Mouse (Mus musculus) midbrain, postnatal 0 days (tissue): ENCODE results near the gene Trabd2b. TPM values are rescaled to one million over a fixed set of nuclear protein-coding genes. Genes with fewer than 3 reads are reported as not detected.

Source experiments
- ATAC-seq: fragments of 200-750 bp; cut with Nextera tagmentation; 2 replicates; pipeline ENCODE4 v1.8.0; 2017; ENCODE audit warnings: moderate number of reproducible peaks, mild to moderate bottlenecking, moderate TSS enrichment, moderate library complexity; ENCODE audit not compliant: low FRiP score
- DNase-seq: peaks from one replicate; pipeline ENCODE4 v3.0.0-alpha.2; 2015; ENCODE audit warnings: low spot score
- H3K27ac ChIP-seq: fragments of 300-500 bp; sonication (generic); 2 replicates; pipeline ENCODE4 v1.5.1; 2014; ENCODE audit warnings: low read depth, mild to moderate bottlenecking, low read length, mixed read lengths
- H3K27me3 ChIP-seq: fragments of 300-500 bp; sonication (generic); 2 replicates; pipeline ENCODE4 v1.6.1; 2014; ENCODE audit warnings: low read length, control low read depth, mixed read lengths; ENCODE audit not compliant: insufficient read depth
- H3K36me3 ChIP-seq: fragments of 300-500 bp; sonication (generic); 2 replicates; pipeline ENCODE4 v1.6.1; 2014; ENCODE audit warnings: low read length, control low read depth, mixed read lengths; ENCODE audit not compliant: insufficient read depth
- H3K4me1 ChIP-seq: fragments of 300-500 bp; sonication (generic); 2 replicates; pipeline ENCODE4 v1.6.1; 2014; ENCODE audit warnings: mild to moderate bottlenecking, control low read depth, antibody characterized with exemption, low read length, mixed read lengths; ENCODE audit not compliant: insufficient read depth
- H3K4me2 ChIP-seq: fragments of 300-500 bp; sonication (generic); 2 replicates; pipeline ENCODE4 v1.6.1; 2014; ENCODE audit warnings: low read depth, mild to moderate bottlenecking, low read length, mixed read lengths; ENCODE audit not compliant: poor library complexity, severe bottlenecking
- H3K4me3 ChIP-seq: fragments of 300-500 bp; sonication (generic); 2 replicates; pipeline ENCODE4 v1.5.1; 2014; ENCODE audit warnings: low read depth, mild to moderate bottlenecking, low read length, moderate library complexity
- H3K9ac ChIP-seq: fragments of 300-500 bp; sonication (generic); replicated peaks from 2 replicates; pipeline ENCODE4 v1.6.1; 2014; ENCODE audit warnings: mild to moderate bottlenecking, low read length, moderate library complexity, mixed read lengths; ENCODE audit not compliant: poor library complexity, severe bottlenecking
- H3K9me3 ChIP-seq: fragments of 300-500 bp; sonication (generic); 2 replicates; pipeline ENCODE4 v1.6.1; 2016; ENCODE audit warnings: low read length, control low read depth
- CTCF ChIP-seq: IDR thresholded peaks from 2 replicates; pipeline ENCODE4 v1.5.1; 2016; ENCODE audit warnings: antibody characterized with exemption, mild to moderate bottlenecking
- WGBS: fragments of 180-500 bp; shearing (Covaris S2); extraction: QIAGEN DNeasy Blood & Tissue Kit; methylation state at CpG from one replicate; pipeline ENCODE4 v1.1.7; 2014; 5-methylcytosine and 5-hydroxymethylcytosine counted together
- polyA plus RNA-seq: library from polyadenylated mRNA; unstranded; fragments of >200 nt; fragmentation: Nextera tagmentation; extraction: Ambion mirVana; gene quantifications from 2 replicates; pipeline ENCODE4 v1.2.1, GENCODE M21; 2015
- total RNA-seq: library from RNA; depleted of rRNA; stranded (reverse); fragments of >200 nt; gene quantifications from 2 replicates; pipeline ENCODE4 v1.2.3, GENCODE M21; 2014

Gene Trabd2b
- total and polyA plus RNA-seq, 2 experiments from 2014 or later: 0.48 to 1.8 TPM

DNA sequence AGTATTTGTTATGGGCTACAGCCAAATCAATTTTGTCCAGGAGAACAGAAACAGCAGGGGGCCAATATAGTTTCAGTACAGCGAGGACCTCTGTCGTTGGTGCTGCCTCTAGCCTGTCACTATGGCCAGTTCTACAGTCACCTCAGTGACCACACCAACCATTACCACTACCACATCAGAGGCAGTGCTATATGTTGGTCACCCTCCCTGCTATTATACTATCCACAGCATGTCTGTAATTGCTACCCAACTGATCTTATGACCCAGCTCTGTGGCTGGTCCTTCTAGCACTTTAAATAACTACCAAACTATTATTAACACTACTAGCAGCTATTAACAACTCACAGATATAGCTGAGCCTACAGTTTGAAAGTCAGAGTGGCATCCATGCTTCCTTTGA, 87.5 kb downstream of the Trabd2b start:
- Histone ChIP-seq H3K4me2 (no peak overlapping the region), H3K36me3 (no peaks in the 10 kb centered on the region), H3K9ac (no peak overlapping the region), H3K4me1 (no peaks in the 10 kb centered on the region), H3K4me3 (no peak overlapping the region), H3K9me3 (no peaks in the 10 kb centered on the region), H3K27ac (no peak overlapping the region), H3K27me3 (no peaks in the 10 kb centered on the region)
- ATAC-seq (no peak), DNase-seq (no peak)
- WGBS: 73% methylated on average over 2 of the region's 2 CpGs
- no peak for TF ChIP-seq CTCF

DNA sequence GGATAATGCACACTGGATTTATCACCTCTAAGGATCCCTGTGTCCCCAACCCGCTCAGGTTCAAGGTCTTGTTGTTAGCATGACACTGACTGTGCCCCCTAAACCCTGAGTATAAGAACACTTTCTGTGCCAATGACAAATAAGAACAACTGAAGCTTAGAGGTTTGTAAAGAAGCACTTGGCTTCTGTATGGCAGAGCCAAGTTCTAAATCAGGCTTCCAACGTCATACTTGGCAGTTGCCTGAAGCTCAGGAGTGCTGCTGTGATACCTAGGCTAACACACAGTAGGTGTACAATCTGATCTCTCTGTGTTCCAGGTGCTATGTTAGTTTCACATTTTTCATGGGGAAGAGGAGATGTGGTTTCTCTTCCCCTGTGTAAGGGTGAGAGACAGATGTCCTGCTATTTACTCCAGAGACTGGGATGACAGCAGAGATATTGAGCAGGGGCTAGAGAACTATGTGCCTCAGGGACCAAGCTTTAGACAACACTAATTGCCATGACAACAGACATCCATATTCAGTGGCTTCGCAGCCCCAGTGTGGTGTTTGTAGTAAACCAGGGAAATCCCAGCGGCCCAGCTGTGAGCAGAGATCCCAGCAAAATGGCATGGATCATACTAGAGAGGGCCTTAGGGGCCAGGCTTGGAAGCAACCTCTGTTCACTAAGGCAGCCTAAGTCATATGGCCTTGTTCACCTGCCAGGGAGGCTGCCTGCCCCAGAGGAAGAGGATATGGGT, 89.3 kb downstream of the Trabd2b start:
- Histone ChIP-seq H3K4me1 (no peaks in the 10 kb centered on the region), H3K9me3 (no peaks in the 10 kb centered on the region), H3K36me3 (no peaks in the 10 kb centered on the region), H3K4me2 (no peak overlapping the region), H3K27me3 (no peaks in the 10 kb centered on the region), H3K9ac (no peak overlapping the region), H3K4me3 (no peak overlapping the region), H3K27ac (no peak overlapping the region)
- DNase-seq (peak; percentile 35), ATAC-seq (peak; percentile 17; the same call in 1 of the 2 replicates)
- 38% methylated on average over 4 of the region's 4 CpGs for WGBS
- no peak for TF ChIP-seq CTCF

DNA sequence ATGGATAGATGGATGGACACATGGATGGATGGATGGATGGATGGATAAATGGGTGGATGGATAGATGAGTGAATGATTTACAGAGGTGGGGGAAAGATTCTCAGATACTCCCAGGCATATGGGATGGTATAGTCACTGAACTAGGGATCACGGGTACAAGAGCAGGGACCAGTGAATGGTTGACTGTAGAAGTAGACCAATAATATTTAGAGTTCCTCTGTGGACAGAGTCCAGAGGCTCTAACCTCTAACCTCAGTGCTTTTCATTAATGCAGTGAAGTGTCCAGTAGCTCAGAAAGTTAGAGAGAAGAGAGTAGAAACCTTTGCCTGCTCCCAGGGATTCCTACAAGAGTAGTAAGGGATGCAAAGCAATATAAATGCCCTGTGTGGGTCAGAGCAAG, 93.1 kb downstream of the Trabd2b start:
- H3K9ac ChIP-seq: no peak overlapping the region
- TF ChIP-seq CTCF: no peak
- WGBS: 91% methylated on average over 1 of the region's 1 CpGs
- no peak overlapping the region for H3K4me2 ChIP-seq
- no peaks in the 10 kb centered on the region for H3K4me1 ChIP-seq
- H3K36me3 ChIP-seq: no peaks in the 10 kb centered on the region
- ATAC-seq (no peak), DNase-seq (no peak)
- H3K27ac ChIP-seq: no peak overlapping the region
- no peaks in the 10 kb centered on the region for H3K27me3 ChIP-seq
- H3K9me3 ChIP-seq: no peaks in the 10 kb centered on the region
- H3K4me3 ChIP-seq: no peak overlapping the region

DNA sequence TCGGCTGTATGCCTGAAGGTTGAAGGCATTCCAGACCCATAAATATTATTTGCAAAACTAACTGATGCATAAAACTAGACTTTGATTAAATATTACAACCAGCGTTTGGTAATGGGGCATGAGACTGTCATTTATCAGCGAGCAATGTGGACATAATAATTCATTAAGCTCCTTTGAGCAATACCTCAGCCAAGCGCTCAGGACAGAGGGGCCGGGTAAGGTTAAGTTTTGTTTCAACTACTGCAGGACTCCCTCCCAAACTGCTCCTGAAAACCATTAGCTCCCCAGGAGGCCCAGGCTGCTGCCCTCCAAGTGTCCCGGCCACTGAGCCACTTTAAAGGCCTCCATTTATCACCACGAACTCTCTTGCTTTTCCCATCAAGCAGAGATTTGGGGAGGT, 93.8 kb downstream of the Trabd2b start:
- Histone ChIP-seq H3K4me1 (no peaks in the 10 kb centered on the region), H3K9ac (no peak overlapping the region), H3K9me3 (no peaks in the 10 kb centered on the region), H3K36me3 (no peaks in the 10 kb centered on the region), H3K27ac (no peak overlapping the region), H3K4me2 (no peak overlapping the region), H3K4me3 (no peak overlapping the region), H3K27me3 (no peaks in the 10 kb centered on the region)
- DNase-seq: no peak
- no peak for ATAC-seq
- WGBS: 83% methylated on average over 7 of the region's 7 CpGs
- no peak for TF ChIP-seq CTCF

DNA sequence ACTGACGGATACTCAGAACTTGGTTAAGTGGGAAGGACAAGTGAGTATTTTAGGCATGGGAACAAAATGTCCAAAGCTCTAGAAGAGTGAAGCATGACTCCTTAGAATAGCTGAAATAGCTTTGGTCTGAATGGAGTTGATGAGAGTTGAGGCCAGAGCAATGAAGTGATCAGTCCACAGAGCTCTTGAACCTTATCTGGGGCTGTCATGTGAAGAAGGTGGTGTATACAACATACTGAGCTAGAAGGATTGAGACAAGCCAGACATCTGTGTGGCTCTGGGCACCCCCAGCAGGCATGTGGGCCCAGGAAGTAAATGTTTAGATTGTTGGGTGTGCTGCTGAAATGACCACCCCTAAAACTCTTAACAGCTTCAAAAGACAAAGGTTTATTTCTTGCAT, 94.5 kb downstream of the Trabd2b start:
- H3K36me3 ChIP-seq: no peaks in the 10 kb centered on the region
- no peak overlapping the region for H3K27ac ChIP-seq
- H3K9me3 ChIP-seq: no peaks in the 10 kb centered on the region
- ATAC-seq (no peak), DNase-seq (no peak)
- no peak for TF ChIP-seq CTCF
- no peaks in the 10 kb centered on the region for H3K4me1 ChIP-seq
- 96% methylated on average over 1 of the region's 1 CpGs for WGBS
- no peak overlapping the region for H3K4me3 ChIP-seq
- H3K9ac ChIP-seq: no peak overlapping the region
- no peak overlapping the region for H3K4me2 ChIP-seq
- H3K27me3 ChIP-seq: no peaks in the 10 kb centered on the region

DNA sequence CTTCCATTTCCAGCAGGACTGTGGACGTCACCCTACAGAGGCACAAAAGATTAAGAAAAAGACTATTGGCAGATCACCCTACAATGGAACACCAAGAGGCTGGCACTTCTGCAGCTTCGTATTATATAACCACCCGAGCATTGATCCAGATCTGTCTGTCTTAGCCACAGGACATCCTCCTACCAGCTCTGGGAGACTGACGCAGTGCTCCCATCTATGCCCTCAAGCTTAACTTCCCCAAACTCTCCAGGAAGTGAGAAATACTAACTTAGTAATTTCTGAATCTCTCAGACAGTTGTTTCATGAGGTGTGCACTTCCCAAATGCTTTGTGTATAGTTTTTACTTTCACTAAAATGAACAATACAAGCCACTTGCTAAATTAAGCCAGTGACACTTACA, 95.1 kb downstream of the Trabd2b start:
- Histone ChIP-seq H3K4me1 (no peaks in the 10 kb centered on the region), H3K9ac (no peak overlapping the region), H3K4me2 (no peak overlapping the region), H3K9me3 (no peaks in the 10 kb centered on the region), H3K4me3 (no peak overlapping the region), H3K27me3 (no peaks in the 10 kb centered on the region), H3K27ac (no peak overlapping the region), H3K36me3 (no peaks in the 10 kb centered on the region)
- 87% methylated on average over 4 of the region's 4 CpGs for WGBS
- TF ChIP-seq CTCF: no peak
- DNase-seq (no peak), ATAC-seq (no peak)
